Mouse (Mus musculus) ovary, postnatal 14 days (tissue): ENCODE data around the gene Ttc3.
A peak's percentile ranks its signal among the peaks of the same experiment; 100 is the strongest.

Source experiments
- DNase-seq: peaks from one replicate; pipeline ENCODE4 v3.0.0; 2022; ENCODE audit warnings: low spot score

Ttc3 gene

GRCm38 (mm10) chr16:94360578-94361350 lies 9.7 kb upstream of the Ttc3 start:
- no peak for DNase-seq

GRCm38 (mm10) chr16:94362174-94362873 lies 8.1 kb upstream of the Ttc3 start:
- DNase-seq = no peak

DNA sequence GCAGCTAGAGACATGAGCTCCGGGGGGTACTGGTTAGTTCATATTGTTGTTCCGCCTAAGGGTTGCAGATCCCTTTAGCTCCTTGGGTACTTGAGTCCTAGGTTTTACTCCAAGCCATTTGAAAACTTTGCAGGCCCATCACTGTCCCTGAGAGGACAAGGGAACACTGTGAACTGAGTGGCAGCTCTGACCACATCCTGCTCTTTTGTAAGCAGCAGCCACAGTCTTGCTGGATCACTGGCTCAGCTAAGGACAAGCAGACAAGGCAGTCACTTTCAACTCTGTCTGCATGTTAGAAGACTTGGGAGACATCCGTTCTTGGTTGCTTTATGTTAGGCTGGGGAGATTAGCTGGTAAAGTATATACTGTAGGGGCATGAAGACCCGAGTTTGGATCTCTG lies 6.6 kb upstream of the Ttc3 start:
- no peak for DNase-seq

- DNase-seq = no peak
Measured at GRCm38 (mm10) chr16:94365435-94365834, 5.0 kb upstream of the Ttc3 start.

DNA sequence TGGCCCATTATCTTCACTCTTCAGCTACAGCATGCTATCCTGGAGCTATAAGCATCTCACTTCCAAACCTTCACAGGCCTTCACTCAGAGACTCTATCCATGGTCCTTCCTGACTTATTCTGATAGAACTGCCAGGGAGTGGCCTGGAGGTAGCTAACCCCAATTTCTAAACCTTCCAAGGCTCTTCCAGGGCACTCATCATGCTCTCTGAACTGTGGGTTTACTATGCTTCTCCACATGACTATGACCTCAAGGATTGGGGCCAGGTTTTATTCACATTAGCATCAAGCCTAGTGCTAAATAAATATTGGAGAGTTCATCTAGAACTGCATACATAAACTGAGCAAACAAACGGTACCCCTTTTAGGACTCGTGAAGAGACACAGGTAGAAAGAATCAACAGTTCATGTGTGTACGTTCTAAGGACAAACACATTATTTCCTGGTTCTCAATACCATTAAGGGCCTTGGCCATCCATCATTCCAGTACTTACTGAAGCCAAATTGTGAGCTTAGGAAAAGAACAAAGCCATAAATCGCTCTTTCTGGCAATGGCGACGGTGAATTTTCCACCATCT lies 734 bp upstream of the Ttc3 start:
- no peak for DNase-seq

- no peak for DNase-seq
Measured at GRCm38 (mm10) chr16:94370915-94371300, 490 bp downstream of the Ttc3 start.

DNA sequence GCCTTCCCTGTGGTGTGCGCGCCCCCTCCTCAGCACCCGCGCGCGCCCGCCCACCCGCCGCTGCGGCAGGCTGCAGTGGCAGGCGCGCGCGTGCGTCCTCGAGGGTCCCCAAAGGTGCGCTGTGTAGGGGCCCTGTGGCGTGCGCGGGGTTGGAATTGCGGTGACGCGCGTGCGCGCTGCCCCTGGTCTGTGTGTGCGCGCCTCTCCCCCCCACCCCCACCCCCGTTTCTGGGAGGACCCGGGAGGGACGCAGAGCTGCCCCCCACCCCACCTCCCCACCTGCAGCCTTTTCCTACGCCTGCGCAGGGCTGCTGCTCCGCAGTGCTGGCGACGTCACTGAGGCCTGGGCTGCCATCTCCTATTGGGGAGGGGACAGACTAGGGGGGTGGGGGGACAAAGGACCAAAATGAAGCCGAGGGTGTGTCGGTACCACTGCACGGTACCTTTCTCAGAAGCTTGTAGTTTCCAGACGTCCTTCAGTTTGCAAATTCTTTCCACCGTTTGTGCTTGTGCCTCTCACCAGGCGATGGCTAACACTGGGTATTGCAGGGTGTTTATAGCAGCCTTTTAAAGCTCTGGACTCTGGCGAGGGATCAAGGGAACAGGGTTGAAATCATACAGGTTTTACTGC lies 998 bp downstream of the Ttc3 start, which contains the start of gene Pigp:
Gene Pigp (minus strand): TSS at position 542 of the 631 bp plus-strand sequence.
- peak; percentile 46 for DNase-seq

GRCm38 (mm10) chr16:94379386-94379785 lies 9.0 kb downstream of the Ttc3 start:
- no peak for DNase-seq

DNA sequence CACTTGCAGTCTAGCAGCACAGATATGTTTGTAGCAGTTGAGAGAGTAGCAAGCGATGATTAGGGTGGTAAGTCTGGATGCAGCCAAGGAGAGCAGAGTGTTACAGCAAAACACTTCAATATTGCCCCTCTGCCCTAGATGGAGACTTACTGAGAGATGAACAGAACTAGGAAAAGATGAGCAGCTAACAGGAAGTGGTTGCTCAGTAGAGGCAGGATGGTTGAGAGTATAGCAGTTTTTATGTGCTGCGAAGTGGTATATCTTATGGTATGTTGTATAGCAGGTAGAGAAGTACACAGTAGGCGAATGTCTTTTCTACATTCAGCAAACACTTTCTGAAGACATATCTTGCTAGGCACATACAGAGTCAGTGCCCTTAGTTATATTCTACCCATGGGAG lies 12.9 kb downstream of the Ttc3 start:
- DNase-seq = no peak

DNA sequence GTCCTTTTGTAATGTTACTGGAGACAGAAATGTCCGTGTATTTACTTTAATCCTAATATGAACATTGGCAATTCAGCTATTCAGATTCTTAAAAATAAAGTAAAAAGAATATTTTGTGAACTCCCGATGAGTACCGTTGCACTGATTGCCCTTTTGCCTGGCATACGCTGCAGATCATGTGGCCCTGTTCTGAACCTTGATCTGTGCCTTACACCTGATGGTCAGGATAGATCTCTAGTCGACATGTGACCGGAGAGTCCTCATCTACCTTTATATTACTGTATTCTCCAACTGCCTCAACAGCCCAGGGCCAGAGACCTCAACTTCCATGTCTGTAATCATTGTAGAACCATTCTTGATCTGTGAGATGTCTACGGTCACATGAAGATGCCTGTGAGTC lies 17.3 kb downstream of the Ttc3 start:
- DNase-seq = no peak

DNA sequence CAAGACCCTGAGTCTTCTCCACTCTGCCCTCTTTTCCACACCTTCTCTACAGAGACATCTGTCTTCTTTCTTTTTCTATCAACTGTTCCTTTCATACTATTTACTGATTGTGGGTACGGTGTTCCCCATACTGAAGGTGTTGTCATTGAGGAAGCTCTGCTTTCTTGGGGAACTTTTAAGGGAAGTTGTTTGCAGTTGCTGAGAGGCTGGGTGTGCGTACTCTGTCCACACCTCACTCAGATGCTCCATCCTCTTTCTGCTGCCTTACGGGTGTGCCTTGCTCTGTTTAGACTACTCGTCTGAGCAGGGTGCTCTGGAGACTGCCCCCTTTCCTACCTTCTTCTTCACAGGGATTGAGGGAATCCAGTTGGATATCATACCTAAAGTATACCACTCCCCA lies 21.9 kb downstream of the Ttc3 start:
- DNase-seq = no peak

DNA sequence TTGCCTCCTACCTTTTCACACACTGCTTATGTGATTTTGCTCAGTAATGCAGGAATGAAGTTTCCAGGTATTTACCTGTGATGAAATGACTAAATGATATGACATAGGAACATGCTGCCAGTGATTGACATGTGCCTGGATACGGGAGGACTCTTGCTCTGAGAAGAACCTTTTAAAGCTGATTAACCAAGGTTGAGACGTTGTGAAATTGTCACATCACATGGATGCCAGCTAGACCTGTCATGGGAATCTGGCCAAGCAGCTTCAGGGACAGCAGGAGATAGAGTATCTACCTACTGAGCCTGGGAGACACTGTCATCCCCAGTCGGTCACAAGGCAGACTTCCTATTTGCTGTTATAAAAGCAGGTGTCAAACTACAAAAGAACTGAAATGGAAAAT lies 24.6 kb downstream of the Ttc3 start:
- no peak for DNase-seq

DNA sequence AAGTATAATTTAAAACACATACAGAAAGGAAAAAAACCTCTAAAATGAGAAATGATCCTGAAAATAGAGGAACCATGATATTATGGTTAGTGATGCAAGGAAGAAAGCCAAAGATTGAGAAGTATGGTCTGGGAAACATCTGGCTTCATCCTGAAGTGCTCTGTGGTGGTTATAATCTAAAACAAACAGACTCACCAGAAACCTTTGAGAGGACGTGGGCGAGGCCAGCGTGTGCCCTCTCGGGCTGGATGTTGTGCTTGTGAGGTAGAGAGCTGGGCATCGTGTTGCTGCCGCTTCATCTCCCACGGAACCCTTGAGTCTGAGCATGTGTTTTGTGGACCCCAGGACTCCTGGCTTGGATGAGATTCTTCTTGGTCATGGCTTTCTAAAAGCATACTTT lies 26.2 kb downstream of the Ttc3 start:
- DNase-seq = no peak

DNA sequence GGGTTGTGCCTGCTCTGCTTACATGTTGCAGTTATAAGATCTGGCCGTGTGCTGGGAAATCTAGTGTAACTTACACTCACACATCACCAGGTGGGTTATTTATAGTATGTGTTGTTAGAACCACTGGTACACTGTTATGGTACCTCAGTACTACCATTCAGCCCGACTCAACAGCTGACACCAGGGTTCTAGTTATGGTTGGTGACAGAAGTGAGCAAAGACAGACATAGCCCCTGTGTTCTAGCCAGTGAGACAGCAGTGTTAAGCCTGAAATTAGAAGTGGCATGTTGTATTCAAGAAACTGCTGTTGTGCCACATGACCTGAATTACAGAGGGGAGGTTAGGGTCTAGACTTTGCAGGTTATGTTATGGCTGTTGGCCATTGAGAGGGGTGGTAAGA lies 28.7 kb downstream of the Ttc3 start:
- DNase-seq = no peak

DNA sequence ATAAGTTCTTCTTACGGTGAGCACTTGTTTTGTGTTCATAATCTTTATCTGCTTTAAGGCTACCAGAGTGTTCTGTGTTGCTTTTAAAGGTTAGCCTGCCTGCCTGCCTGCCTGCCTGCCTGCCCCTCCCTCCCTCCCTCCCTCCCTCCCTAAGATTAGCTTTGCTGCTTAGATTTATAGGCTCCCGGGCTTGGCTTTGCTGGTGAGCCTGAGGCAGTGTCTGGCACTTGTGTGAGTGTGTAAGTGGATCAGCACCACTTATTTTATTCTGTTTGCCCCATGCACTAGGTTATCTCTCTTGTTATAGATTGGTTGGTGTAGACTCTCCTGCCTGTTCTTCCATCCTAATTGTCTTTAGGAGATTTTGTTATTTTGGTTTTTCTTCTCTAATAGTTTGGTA lies 31.2 kb downstream of the Ttc3 start:
- DNase-seq = no peak

DNA sequence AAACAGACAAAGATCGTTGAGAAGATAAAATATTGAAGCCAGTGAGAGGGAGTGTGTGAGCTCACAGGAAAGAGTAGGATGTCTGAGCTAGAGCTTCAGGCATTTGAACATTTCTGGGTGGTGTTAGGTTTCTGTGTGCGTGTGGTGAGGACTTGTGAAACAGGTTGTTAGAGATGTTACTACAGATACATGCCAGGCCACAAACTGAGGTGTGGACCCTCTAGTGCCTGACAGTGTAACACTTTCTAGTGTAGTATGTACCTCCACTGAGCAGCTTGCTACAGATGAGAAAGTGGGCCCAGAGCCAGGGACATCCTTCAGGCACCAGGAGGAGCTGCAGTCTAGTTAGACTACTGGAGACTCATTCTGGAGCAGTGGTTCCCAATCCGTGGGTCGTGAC lies 31.8 kb downstream of the Ttc3 start:
- peak; percentile 10 for DNase-seq

DNA sequence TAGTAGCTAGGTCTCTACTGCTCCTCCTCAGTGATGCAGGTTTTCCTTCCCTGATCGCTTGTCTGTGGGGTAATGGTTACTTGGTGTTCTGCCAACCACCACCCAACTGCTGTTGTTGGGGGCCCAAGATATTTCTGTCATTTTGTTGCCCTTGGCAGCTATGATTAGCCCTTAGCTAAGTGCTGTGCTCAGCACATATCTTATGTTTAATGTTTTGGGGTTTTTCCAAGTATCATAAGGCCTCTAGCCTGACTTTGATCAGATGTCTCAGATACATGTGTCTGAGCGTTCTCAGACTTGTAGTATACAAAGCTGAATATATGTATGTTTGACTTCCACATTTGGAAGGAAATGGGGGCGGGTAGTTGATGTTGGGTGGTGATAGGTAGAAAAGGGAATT lies 40.9 kb downstream of the Ttc3 start:
- DNase-seq = no peak

DNA sequence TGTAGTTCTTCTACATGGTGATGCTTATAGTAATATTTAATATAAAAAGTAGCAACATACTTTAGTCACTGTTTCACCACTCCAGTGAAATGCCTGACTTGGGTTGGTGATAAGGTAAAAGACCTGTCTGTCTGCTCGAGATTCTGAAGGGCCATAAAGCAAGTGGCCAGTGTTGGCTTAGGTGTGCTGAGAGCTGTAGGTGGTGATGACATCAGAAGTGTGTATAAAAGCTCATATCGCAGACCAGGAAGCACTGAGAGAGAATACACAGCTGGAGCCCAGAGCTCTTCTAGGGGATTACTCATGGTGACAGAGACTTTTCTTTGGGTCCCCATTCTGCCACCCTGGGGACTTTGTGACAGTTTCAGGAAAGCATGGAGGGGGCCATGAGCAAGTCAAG lies 41.8 kb downstream of the Ttc3 start:
- DNase-seq = no peak

DNA sequence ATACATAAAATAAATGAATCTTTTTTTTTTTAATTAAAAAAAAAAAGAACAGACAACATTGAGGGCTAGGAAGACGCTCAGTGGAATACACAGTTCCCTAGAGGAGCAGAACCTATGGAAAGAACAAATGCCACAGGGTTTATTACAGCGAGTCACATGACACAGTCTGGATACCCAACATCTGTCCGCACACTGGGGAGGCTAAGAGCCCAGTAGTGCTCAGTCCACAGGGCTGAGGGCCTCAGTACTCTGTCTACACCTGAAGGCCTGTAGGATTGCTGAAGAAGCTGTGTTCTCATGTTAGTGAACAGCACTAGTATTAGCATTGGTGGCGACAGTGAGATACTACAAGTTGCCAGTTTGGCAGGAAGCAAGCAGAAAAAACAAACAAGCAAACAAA lies 42.3 kb downstream of the Ttc3 start:
- DNase-seq = no peak

GRCm38 (mm10) chr16:94414151-94414550 lies 43.7 kb downstream of the Ttc3 start:
- no peak for DNase-seq

- DNase-seq = no peak
Measured at GRCm38 (mm10) chr16:94420498-94420897, 50.1 kb downstream of the Ttc3 start.

- no peak for DNase-seq
Measured at GRCm38 (mm10) chr16:94428948-94429347, 58.5 kb downstream of the Ttc3 start.
